Mouse (Mus musculus) hindlimb bud, embryonic 11.5 days (tissue): ENCODE results near the gene Mcl1.
"Not testable (repeated sequence)": the region's sequence is repeated elsewhere in the genome, so short reads cannot be mapped to it uniquely, and the experiment has no call there.

Source experiments
- DNase-seq: peaks from one replicate; pipeline ENCODE4 v3.0.0-alpha.2; 2012; ENCODE audit warnings: low read depth, low spot score; ENCODE audit errors: extremely low spot score

Mcl1 gene

DNA sequence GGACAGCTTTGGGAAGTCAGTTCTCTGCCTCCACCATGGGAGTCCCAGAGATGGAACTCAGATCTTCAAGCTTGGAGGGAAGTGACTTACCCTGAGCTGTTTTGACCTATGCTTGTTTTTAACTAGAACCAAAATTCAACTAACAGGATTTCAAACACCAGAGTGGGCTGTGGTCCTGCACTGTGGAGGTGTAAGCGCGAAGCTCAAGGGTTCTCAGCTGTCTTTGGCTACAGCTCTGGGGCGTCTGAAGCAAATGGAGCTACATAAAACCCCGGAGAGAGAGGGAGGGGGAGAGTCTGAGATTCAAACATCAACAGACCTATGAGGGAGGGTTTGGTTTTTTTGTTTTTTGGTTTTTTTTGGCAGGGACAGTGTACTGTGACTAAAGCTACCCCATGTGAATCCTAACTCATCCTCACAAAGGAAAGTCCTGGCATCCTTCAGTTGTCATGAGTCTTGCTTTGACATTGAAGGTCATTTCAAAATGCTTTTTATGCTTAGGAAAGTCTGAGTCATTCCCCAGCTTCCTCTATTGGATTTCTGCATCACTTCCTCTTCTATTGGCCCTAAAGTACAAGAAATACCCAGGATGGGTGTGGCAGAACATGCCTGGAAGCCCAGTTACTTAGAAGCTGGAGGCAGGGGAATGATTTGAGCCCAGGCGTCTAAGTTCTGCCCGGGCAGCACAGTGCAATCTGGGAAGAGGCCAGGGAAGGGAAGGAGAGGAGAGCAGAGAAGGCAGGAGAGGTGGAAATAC is 8.1 kb upstream of the Mcl1 start:
- no peak for DNase-seq

DNA sequence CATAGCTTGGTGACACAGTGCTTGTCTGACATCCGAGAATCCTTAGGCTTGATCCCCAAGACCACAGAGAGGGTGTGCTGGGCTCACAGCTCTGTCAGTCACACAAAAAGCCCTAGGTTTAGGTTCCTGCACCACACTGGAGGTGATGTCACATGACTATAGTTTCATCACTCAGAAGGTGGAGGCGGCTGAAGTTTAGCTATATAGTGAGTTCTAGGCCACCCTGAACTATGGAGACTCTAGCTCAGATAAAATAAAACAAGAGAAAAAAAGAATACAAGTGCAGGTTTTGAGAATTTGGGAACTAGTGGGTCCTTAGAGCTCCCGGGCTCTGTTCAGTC is 7.6 kb upstream of the Mcl1 start:
- no peak for DNase-seq

DNA sequence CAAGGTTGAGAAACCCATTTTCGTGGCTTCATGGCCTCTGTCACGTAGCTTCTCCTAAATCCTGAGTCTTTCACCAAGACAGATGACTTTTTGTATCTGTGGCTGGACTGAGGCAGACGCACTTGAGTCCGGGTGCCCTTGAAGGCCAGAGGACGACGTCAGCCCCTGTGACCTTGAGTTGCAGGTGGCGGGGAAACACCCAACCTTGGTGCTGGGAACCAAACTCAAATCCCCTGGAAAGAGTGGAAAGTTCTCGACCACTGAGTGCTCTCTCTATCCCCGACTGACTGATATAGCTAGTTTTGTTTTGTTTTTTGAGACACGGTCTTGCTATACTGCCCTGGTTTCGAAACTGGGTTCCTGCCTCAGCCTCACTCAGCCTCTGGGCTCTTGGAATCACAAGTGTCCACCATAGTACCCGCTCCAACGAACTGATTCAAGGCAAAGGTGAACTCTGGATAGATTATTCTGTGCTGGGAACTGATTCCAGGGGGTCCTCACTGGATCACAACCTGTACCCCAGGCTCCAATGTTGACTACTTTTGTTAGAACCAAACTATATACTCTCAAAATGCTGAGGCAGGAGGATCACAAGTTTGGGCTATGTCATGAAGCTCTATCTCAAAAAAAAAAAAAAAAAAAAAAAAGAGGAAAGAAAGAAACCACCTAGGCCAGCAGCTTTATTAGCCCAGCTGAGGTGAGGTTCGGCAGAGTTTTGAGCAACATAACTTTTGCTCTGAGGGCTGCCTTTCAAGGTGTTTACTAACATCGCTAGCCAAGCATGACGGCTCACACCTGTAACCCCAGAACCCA is 7.0 kb upstream of the Mcl1 start:
- no peak for DNase-seq

DNA sequence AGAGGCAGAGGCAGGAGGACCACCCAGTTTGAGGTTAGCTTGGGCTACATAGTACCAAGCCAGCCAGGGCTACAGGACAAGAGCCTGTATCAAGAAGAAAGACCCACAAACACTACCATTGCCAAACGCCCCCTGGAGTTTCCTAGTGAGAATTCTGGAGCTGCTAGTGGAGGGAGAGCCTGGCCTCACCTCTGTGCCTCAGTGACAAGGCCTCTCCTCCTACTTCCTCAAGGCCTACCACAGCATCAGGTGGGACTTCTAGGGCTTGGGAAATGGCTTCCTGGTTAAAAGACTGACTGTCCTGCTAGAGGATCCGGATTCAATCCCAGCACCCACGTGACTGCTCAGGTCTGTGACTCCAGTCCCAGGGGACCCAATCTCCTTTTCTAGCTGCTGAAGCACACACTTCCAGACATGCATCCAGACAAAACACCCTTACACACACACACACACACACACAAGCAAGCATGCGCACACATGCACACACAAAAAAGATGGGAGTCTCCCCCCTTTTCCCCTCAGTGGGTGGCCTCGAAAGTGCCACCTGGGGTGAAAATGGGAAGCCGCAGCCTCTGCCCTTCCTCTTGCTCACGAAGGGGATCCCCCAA is 6.3 kb upstream of the Mcl1 start:
- no peak for DNase-seq

DNA sequence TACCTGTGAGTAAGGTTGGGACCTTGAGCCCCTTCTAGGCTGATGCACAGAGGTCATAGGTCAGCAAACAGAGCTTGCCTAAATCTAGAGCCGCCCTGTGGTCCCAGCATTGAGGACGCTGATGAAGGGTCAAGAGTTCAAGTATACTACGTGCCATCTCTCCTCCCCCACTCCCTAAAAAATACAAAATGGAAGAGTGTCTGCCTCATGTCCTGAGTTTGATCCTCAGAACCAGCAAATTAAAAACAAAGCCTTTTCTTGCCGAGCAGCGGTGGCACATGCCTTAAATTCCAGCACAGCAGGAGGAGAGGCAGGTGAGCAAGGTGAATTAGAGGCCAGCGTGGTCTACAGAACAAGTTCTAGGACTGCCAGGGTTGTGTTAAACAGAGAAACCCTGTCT is 5.7 kb upstream of the Mcl1 start:
- no peak for DNase-seq

DNA sequence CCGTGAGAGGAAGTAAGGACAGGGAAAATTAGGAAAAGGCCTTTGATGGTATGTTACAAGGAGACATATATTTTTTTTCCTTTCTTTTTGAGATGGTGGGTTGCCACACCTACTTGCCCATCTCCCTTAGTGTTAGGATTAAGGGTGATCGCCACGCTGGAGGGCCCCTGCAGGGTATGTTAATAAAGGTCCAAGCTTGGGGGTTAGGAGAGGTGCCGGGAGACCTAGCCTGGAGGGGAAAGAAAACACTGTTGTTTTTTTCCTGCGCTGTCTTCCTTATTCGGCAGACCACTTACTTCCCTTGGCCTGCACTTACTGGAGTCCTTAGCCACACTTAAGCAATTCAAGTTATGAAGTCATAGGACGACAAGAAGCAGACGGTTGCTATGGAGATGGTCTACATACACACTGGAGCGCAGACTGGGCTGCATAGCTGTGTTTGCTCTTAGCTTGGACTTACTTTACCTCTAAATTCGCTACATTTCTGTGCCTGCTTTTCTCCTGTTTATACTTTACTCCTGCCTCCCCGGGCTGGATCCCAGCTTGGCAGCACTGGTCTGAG is 5.0 kb upstream of the Mcl1 start:
- DNase-seq: no peak

DNA sequence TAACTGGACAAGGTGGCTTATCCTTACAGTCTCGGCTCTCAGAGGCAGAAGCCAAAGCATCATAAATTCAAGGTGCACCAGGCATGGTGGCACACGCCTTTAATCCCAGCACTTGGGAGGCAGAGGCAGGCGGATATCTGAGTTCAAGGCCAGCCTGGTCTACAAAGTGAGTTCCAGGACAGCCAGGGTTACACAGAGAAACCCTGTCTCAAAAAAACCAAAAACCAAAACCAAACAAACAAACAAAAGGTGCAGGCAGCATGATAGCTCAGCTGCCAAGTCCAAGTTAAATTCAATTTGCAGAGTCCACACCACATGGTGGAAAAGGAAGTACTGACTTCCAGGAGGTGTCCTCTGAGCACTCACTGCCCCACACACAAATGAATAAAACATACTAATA is 4.2 kb upstream of the Mcl1 start:
- DNase-seq: not testable (repeated sequence)

DNA sequence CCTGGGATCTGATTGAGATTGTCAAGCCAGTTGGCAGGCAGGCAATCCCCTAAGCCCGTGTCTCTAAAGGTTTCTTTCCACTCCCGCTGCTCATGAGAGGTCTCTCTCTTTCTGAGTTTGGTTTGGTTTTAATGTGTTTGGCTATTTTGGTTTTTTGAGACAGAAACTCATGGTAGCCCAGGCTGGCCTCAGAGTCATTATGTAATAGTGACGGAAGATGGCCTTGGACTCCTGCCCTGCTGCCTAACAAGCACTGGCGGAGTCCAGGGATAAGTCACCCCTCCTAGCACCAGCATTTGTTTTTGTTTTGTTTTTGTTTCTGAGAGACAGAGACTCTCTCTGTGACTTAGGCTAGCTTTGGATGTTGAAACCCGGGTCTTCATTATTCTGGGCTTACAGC is 3.2 kb upstream of the Mcl1 start:
- DNase-seq: no peak

DNA sequence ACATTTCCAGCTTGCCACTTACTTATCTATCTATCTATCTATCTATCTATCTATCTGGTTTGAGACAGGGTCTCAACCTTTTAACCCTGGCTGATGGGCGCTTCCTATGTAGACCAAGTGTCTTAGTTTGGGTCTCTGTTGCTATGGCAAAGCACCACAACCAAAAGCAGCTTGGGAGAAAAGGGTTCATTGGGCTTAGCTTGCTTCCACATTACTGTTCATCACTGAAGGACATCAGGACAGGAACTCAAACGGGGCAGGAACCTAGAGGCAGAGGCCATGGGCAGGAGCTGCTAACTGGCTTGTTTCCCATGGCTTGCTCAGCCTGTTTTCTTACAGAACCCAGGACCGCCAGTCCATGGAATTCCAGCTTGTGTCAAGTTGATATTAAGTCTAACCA is 1.5 kb upstream of the Mcl1 start:
- DNase-seq: no peak

DNA sequence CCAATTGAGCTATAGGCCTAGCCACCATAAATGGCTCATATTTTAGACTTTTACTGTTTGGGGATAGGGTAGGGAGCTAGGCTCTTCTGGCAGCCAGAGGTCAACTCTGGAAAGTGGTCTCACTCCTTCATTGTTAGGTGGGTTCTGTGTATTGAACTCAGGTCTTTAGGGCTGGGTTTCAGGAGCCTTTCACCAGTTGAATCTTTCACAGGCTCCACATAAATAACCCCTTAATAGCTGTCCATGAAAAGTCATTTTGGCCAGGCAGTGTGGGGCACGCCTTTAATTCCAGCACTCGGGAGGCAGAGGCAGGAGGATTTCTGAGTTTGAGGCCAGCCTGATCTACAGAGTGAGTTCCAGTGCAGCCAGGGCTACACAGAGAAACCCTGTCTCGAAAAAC is 877 bp upstream of the Mcl1 start:
- DNase-seq: no peak

DNA sequence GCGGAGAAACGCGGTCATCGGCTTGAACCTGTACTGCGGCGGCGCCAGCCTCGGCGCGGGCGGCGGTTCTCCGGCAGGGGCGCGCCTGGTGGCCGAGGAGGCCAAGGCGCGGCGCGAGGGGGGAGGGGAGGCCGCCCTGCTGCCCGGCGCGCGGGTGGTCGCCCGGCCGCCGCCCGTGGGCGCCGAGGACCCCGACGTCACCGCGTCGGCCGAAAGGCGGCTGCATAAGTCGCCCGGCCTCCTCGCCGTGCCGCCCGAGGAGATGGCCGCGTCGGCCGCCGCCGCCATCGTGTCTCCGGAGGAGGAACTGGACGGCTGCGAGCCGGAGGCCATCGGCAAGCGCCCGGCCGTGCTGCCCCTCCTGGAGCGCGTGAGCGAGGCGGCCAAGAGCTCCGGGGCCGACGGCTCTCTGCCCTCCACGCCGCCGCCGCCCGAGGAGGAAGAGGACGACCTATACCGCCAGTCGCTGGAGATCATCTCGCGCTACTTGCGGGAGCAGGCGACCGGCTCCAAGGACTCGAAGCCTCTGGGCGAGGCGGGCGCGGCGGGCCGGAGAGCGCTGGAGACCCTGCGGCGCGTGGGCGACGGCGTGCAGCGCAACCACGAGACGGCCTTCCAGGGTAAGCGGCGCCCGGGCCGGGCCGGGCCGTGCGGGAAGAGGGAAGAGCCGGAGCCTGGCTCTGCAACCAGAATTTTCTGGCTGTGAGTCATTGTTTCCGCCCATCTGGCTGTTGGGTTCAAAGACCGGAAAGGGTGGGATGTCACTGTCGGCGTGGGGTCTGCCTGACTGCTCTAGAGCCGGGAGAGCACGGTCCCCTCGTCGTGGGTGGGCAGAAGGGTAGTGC is 502 bp downstream of the Mcl1 start:
- no peak for DNase-seq

DNA sequence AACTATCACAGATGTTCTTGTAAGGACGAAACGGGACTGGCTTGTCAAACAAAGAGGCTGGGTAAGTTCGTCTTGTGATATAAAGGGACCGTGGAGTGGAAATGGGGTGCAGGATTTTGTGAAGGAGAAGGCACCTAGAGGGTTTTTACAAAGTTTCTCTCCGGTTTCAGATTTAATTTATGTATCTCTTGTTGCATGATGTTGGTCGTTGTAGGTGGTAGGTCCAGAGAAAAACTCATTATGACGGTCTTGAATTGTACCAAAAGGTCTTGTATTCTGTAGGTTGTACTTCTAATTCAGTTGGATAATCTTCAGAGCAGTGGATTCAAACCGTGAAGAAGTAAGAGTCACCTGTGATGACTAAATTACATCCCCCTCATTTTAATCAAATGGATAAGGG is 1.4 kb downstream of the Mcl1 start:
- DNase-seq: no peak

DNA sequence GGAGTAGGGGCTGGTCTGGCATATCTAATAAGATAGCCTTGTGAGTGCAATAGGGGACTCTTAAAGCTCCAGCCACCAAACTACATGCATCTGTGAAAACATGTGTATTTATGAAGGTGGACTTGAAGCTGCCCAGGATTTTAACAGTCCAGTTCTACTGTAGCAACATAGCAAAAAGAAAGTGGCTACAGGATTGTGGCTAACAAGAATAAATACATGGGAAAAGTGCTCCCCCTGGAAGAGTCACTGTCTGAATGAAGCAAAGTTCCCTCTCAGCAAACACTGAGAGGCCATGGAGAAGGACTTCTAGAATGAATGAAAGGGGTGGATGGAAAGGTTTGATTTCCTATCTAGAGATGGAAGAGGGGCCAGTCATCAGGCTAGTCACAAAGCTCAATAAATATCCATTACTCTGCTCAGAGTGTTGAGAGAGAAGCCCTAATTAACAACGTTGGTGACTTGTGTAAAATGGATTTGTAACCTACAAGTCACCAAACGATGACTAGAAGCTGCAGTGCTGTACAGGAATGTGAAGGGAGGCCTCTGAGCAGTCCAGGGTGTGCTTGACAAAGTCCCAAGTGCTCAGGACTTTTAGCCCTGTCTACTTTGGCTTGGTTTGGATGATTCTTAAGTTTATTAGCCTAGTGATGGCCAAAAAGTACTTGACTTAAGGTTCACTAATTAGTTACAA is 2.3 kb downstream of the Mcl1 start:
- no peak for DNase-seq

DNA sequence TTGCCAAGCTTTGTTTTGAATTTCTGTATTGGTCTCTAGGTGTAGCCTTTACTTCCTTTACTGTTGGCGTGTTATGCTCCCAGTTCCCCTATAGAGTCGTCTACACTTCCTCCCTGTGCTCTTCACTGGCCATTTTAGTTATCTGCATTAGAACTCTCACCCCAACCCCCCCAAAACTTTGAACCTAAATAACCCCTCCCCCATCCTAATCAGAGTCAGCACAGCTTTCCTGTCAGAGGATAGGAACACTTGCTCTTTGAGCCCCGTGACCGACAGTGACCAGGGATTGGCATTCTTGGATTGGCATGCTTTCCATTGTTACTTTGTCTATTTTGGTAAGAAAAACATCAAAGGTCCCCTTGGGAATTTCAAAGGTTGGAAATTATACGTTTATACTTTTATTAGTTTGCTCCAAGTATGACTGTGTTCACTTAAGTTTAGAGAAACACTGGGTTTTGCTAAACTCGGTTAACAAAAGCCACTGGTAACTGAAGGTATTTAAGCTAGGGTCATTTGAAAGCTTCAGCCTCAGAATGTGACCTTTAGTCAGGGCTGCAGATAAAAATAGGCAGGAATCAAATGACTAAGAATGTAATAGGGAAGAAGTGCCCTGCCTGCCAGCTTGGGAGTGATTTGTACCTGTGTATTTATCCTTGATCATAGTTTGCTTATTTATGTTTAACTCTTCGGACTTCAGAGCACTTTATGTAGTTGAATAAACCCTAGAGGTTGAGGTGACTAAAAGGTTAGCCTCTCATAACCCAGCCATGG is 3.5 kb downstream of the Mcl1 start:
- DNase-seq: no peak

DNA sequence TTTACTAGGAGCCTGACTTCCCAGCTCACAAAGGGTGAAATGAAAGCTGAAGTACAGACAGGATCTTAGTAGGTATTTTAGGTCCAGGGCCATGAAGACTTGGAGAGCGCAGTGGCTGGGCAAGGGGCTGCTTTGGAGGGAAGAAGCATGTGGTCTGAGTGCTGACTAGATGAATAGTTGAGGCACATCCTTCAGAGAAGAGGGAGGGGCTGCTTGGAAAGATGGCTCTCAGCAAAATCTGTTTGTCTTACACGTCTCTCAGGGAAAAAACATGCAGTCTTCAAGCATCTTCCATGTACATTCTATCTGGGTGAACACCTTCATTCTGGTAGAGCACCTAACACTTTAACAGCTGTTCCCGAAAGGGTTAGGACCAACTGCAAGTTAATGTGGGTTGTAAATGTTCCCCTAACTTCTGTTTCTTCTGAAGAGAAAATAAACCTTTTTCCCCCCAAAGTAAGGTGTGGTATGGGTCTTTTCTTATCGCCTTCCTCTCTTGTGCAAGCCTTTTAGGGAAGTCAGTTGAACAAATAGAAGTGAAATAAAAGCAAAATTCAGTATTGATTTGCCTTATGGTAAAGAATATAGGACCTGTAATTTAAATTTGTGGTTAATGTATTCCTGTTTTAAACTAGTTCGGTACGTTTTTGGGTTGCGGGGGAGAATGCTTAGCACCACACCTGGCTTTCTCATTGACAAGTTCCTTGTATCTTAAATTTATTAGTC is 4.3 kb downstream of the Mcl1 start:
- no peak for DNase-seq

DNA sequence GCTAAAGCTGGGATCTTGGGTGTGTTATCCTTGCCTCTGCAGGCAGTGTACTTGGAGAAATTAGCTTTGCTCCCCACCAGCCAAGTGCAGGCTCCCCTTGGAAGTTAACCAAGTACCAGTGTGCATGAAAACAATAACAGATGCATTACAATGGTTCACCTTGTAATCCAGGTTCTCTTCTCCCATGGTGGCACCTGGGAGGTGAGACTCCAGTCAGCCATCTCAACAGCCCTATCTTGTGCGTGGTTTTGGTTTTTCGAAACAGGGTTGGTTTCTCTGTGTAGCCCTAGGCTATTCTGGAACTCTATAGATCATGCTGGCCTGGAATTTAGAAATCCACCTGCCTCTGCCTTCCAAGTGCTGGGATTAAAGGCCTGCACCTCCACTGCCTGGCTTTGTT is 4.9 kb downstream of the Mcl1 start:
- DNase-seq: no peak

DNA sequence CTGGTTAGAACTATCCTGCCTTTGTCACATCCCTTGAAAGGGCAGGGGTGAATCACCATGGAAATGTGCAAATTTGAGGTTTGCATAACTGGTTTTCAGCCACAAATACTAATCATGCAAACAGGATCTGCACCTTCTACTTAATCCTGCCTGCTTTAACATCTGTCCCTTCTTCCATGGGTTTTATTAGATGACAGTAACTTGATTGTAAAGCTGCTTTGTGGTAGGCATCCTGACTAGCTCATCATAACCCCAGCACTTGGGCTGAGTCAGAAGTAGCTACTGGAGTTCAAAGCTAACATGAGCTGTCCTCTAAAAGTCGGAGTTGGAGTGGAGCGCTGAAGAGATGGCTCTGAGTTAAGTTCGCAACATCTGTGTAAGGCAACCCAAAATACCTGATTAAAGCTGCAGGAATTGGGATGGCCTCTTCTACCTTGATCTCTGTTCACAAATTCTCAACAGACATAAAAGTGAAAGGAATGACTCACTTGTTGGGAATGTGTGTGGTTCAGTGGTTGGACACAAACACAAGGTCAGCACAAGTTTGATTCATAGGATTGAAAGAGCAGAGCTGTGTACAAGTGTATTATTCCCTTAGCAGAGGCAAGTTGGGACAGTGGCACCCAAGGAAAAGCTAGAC is 5.5 kb downstream of the Mcl1 start:
- DNase-seq: no peak

DNA sequence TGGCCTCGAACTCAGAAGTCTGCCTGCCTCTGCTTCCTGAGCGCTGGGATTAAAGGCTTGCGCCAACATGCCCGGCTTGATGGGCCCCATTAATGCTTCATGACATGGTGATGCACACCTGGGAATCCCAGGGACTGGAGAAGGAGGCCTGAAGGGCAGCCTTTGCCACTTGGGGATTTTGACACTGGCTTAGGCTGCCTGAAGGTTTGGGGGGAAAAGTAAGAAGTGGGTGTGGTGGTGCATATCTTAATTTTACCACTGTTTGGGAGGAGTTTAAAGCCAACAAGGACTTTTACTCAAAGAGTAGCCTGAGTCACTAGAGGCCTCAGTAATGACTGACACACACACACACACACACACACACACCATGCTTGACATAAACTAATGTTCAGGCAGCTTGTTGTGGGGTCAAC is 6.4 kb downstream of the Mcl1 start:
- no peak for DNase-seq
